Mouse (Mus musculus): ENCODE measurements around the gene Erlin1.

DNA sequence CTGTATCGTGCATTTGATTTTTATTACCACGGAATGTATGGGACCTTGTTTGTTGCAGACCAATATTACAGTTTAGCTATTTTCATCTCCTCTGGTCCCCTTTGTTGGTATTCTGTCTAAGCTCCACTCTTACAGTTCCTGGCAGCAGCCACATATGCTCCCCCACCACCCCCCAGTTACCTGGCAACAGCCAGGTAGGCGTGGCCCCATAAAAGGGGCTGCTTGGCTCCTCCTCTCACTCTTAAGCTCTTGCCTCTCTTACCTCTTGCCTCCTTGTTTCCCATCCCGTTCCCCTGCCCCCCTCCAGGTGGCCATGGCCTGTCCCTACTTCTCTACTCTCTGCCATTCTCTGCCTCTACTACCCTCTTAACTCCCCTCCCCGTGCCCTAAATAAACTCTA, 1.6 kb upstream of the Erlin1 start:
- TF ChIP-seq HCFC1 (IDR thresholded peaks at IDR 0.05; ENCODE audit: low read depth, low read length), result no peak
- no peak for TF ChIP-seq EP300 (IDR thresholded peaks at IDR 0.05; ENCODE audit: low read length)
- no peak for TF ChIP-seq CTCF (conservative IDR thresholded peaks at IDR 0.05 in 1 of 2, IDR thresholded peaks at IDR 0.05 in 1 of 2; ENCODE audit: low read depth in 2 of 2, low read length in 2 of 2)
- no peak for TF ChIP-seq ELF1 (IDR thresholded peaks at IDR 0.05; ENCODE audit: low read depth, low read length)
- TF ChIP-seq MAX (IDR thresholded peaks at IDR 0.05; ENCODE audit: low read length), result no peak
- TF ChIP-seq TBP (conservative IDR thresholded peaks at IDR 0.05; ENCODE audit: low read depth, low read length), result no peak
- TF ChIP-seq JUND (conservative IDR thresholded peaks at IDR 0.05; ENCODE audit: low read depth, low read length), result no peak
- no peak for TF ChIP-seq POLR2A (IDR thresholded peaks at IDR 0.05; ENCODE audit: low read depth, low read length)
